In genomic region chr14:27237522-27238187, GRCm38 (mm10) we compare ENCODE assay signal across 8 mouse cellular contexts.
DNase-seq lines count a peak whose midpoint lies in the region; ATAC-seq and TF ChIP-seq lines count a peak whose summit lies in the region.
"Had no signal": no experiment of that assay in that cellular context is flagged by ENCODE, and none has a peak within 500 bp of the region (broad histone marks: within the 10 kb centered on the region; RNA-seq: fewer than 3 reads in every experiment).

No protein-coding gene starts in this region.

- H3K9me3 ChIP-seq in heart, embryonic 13.5 days = no peaks in the 10 kb centered on the region

- H3K4me2 ChIP-seq in heart, embryonic 13.5 days = peak overlapping the region; percentile 67

- H3K27me3 ChIP-seq in heart, embryonic 13.5 days (replicated peaks) = no peaks in the 10 kb centered on the region
- no peaks in the 10 kb centered on the region for H3K27me3 ChIP-seq in thymus, adult 2 months (ENCODE audit: control insufficient read depth, insufficient read depth, low read length)

- ATAC-seq in heart, embryonic 13.5 days (ENCODE audit: extremely low read depth, insufficient number of reproducible peaks, low FRiP score, low TSS enrichment) = no peak

- peak overlapping the region; percentile 72 for H3K9ac ChIP-seq in heart, embryonic 13.5 days

- H3K36me3 ChIP-seq in heart, embryonic 13.5 days = no peaks in the 10 kb centered on the region
- no peaks in the 10 kb centered on the region for H3K36me3 ChIP-seq in macrophage (ENCODE audit: inconsistent target)
- H3K36me3 ChIP-seq in thymus, adult 2 months (ENCODE audit: control insufficient read depth, insufficient read depth, low read length) = no peaks in the 10 kb centered on the region

- H3K27ac ChIP-seq in heart, embryonic 13.5 days (replicated peaks) = peak overlapping the region; percentile 74
- H3K27ac ChIP-seq in macrophage = peak overlapping the region; percentile 45
- peak overlapping the region; percentile 88 for H3K27ac ChIP-seq in thymus, adult 2 months (ENCODE audit: control insufficient read depth, insufficient read depth, low read length)

- H3K4me3 ChIP-seq in heart, embryonic 13.5 days = peak overlapping the region; percentile 40
- H3K4me3 ChIP-seq in macrophage (ENCODE audit: inconsistent target) = peak overlapping the region; percentile 29
- peak overlapping the region; percentile 94 for H3K4me3 ChIP-seq in thymus, adult 2 months (ENCODE audit: control insufficient read depth, insufficient read depth, low read length)
- H3K4me3 ChIP-seq: erythroblast, embryonic 14.5 days had no signal

- H3K79me2 ChIP-seq in macrophage (ENCODE audit: inconsistent target) = no peaks in the 10 kb centered on the region

- TF ChIP-seq CTCF in thymus, adult 2 months (IDR thresholded peaks at IDR 0.05; ENCODE audit: borderline replicate concordance, control insufficient read depth, extremely low read depth, insufficient read depth, low read length, poor library complexity) = no peak

- TF ChIP-seq POLR2A in thymus, adult 2 months (IDR thresholded peaks at IDR 0.05; ENCODE audit: control insufficient read depth, extremely low read depth, insufficient read depth, low read length, poor library complexity) = no peak

- H3K4me1 ChIP-seq in heart, embryonic 13.5 days = peaks cover 41% of the 10 kb centered on the region
- peaks cover 35% of the 10 kb centered on the region for H3K4me1 ChIP-seq in thymus, adult 2 months (replicated peaks; ENCODE audit: control insufficient read depth, insufficient read depth, low read length)

- WGBS in heart, embryonic 13.5 days = 23% methylated on average over 12 of the region's 12 CpGs
- 11% methylated on average over 12 of the region's 12 CpGs for WGBS in macrophage (ENCODE audit: missing documents)
- 6% methylated on average over 12 of the region's 12 CpGs for WGBS in thymus, adult 2 months

- DNase-seq in adrenal gland, postnatal 14 days = peak; percentile 68
- peak; percentile 84 for DNase-seq in cerebellum, adult 9-11 months
- DNase-seq in kidney, postnatal 25 days = peak; percentile 76 to 83
- peak; percentile 71 for DNase-seq in thymus, adult 2 months
- no peak for DNase-seq in testis, postnatal 14 days (ENCODE audit: low spot score)

Comparison
In these comparisons a context has a peak if more than half of its experiments do, and no peak if none do; other contexts are left out.
1. H3K4me3 ChIP-seq: peak in every context shown above with its lines; median percentile 94 in thymus, adult 2 months; 40 in heart, embryonic 13.5 days; 29 in macrophage.